Mouse (Mus musculus) testis, adult 2 months (tissue): ENCODE data around the gene Edem1.

Experiments used
- CTCF ChIP-seq: fragments of 200-500 bp; IDR thresholded peaks from 2 replicates; pipeline ENCODE4 v1.5.1; 2012; ENCODE audit warnings: low read depth, mild to moderate bottlenecking, inconsistent platforms, low read length, moderate library complexity; ENCODE audit not compliant: control insufficient read depth, insufficient read depth, insufficient replicate concordance
- POLR2A ChIP-seq: fragments of 200-500 bp; IDR thresholded peaks from 2 replicates; pipeline ENCODE4 v1.6.1; 2012; ENCODE audit warnings: low read depth, mild to moderate bottlenecking, inconsistent platforms, low read length, moderate library complexity; ENCODE audit not compliant: control insufficient read depth

DNA sequence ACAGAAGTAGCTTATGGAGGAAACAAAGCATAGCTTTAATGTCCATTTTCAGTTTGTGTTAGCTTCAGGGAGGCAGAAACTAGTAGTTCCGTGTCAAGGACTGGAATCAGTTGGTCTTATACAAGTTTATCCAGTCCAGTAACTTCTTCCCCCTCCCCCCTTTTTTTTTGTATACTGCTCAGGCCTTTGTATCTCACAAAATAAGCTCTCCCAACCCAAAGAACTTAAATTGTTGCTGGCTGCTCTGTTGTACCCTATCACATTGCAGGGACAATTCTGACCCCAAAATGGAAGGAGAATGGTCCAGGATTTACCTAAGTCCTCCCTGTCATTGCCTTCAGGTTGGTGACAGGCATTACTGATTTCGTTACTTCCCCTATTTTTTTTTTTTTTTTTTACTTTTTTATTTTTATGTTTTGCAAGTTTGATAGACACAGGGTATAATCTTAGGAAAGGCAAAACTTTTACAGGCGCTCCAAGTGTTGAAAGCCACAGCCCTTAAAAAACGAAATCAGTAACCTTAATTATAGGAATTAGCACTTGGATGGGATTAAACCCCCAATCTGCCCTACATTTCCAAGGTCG, 1.0 kb upstream of the Edem1 start:
- TF ChIP-seq CTCF (no peak), POLR2A (no peak)
